8 mouse cellular contexts compared by ENCODE assay signal in the genomic region with DNA sequence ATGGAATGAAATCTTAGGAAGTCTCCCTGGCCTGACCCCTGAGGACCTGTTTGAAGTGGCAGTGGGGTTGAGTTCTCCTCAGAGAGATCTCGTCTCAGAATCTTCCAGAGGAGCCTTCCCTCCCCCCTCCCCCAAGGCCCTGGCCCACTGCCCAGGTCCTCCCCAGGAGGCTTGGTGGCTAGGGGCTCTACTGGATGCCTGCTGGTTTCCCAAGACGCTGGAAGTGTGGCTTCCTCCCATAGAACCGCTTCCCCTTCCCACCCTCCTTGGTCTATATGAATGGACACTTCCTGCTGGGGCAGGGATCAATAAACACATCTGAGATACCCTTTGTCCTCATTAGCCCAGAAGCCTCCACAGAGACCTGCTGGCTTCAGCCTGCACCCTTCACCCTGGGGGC. TPM values are rescaled to one million over a fixed set of nuclear protein-coding genes. Genes with fewer than 3 reads are reported as not detected.
DNase-seq lines count a peak whose midpoint lies in the region; ATAC-seq and TF ChIP-seq lines count a peak whose summit lies in the region.

No protein-coding gene starts in this region.

- ATAC-seq in heart, postnatal 0 days (ENCODE audit: insufficient read depth, low read depth), result no peak
- ATAC-seq in lung, embryonic 16.5 days (ENCODE audit: low read depth), result peak; percentile 58

- no peaks in the 10 kb centered on the region for H3K9me3 ChIP-seq in CH12.LX (replicated peaks; ENCODE audit: low read length)
- H3K9me3 ChIP-seq in heart, postnatal 0 days (replicated peaks; ENCODE audit: control insufficient read depth, low read length), result no peaks in the 10 kb centered on the region
- no peaks in the 10 kb centered on the region for H3K9me3 ChIP-seq in lung, embryonic 16.5 days (ENCODE audit: control insufficient read depth, low read length)

- TF ChIP-seq POLR2A in CH12.LX (IDR thresholded peaks at IDR 0.05; ENCODE audit: low read depth, low read length), result no peak

- H3K27ac ChIP-seq in gastrocnemius, adult 2 months, result peak overlapping the region; percentile 92
- peak overlapping the region; percentile 19; the same call in 1 of the 2 replicates for H3K27ac ChIP-seq in CH12.LX (ENCODE audit: insufficient read depth, low read depth)
- H3K27ac ChIP-seq in heart, postnatal 0 days (ENCODE audit: low read depth), result peak overlapping the region; percentile 85
- peak overlapping the region; percentile 96 for H3K27ac ChIP-seq in lung, embryonic 16.5 days (ENCODE audit: low read length)

- intact Hi-C loops in gastrocnemius, adult 2 months (cut with DNase I), result no loop called here
- intact Hi-C loops in gastrocnemius, postnatal 36 days (cut with DNase I), result no loop called here

- no peaks in the 10 kb centered on the region for H3K36me3 ChIP-seq in CH12.LX (replicated peaks in 1 of 2; ENCODE audit: control insufficient read depth in 1 of 2, insufficient read depth in 1 of 2, low read length in 1 of 2)
- H3K36me3 ChIP-seq in heart, postnatal 0 days (replicated peaks; ENCODE audit: control insufficient read depth, insufficient read depth, low read length), result no peaks in the 10 kb centered on the region
- no peaks in the 10 kb centered on the region for H3K36me3 ChIP-seq in lung, embryonic 16.5 days (ENCODE audit: control insufficient read depth, insufficient read depth, low read length)

- WGBS in heart, postnatal 0 days, result 24% methylated on average over 3 of the region's 3 CpGs
- 7% methylated on average over 3 of the region's 3 CpGs for WGBS in lung, embryonic 16.5 days

- TF ChIP-seq EP300 in CH12.LX (IDR thresholded peaks at IDR 0.05; ENCODE audit: low read length), result no peak
- TF ChIP-seq EP300 in heart, postnatal 0 days (IDR thresholded peaks at IDR 0.05; ENCODE audit: low read depth), result no peak

- no peak for TF ChIP-seq CTCF in gastrocnemius, adult 2 months (IDR thresholded peaks at IDR 0.05)
- no peak for TF ChIP-seq CTCF in CH12.LX (conservative IDR thresholded peaks at IDR 0.05 in 1 of 2, IDR thresholded peaks at IDR 0.05 in 1 of 2; ENCODE audit: low read depth in 2 of 2, low read length in 2 of 2)
- TF ChIP-seq CTCF in heart, postnatal 0 days (IDR thresholded peaks at IDR 0.05; ENCODE audit: low read depth), result no peak

- H3K4me3 ChIP-seq in gastrocnemius, adult 2 months, result peak overlapping the region; percentile 78
- H3K4me3 ChIP-seq in CH12.LX (replicated peaks in 1 of 3; ENCODE audit: low read depth in 2 of 3, low read length in 2 of 3, poor library complexity in 1 of 3), result no peak overlapping the region
- no peak overlapping the region for H3K4me3 ChIP-seq in heart, postnatal 0 days (ENCODE audit: low read depth, low read length)
- peak overlapping the region; percentile 11; the same call in 1 of the 2 replicates for H3K4me3 ChIP-seq in lung, embryonic 16.5 days (ENCODE audit: low read length)

- H3K4me1 ChIP-seq in CH12.LX (ENCODE audit: control insufficient read depth in 1 of 2, insufficient read depth in 2 of 2), result peaks cover 27 to 55% of the 10 kb centered on the region in 2 experiments
- H3K4me1 ChIP-seq in heart, postnatal 0 days (ENCODE audit: control insufficient read depth, insufficient read depth), result peaks cover 25% of the 10 kb centered on the region; the same call in 1 of the 2 replicates
- peaks cover 52% of the 10 kb centered on the region for H3K4me1 ChIP-seq in lung, embryonic 16.5 days (replicated peaks; ENCODE audit: control insufficient read depth, insufficient read depth, low read length)

- no peak for TF ChIP-seq RAD21 in CH12.LX (IDR thresholded peaks at IDR 0.05; ENCODE audit: low read depth, low read length)

- dilution Hi-C loops in CH12.LX (cut with MboI; ENCODE audit: extremely low pct_ligation_motif_present, extremely low pct_unique_long_range_greater_than_20kb, low sequenced_read_pairs), result no loop called here

- H3K79me2 ChIP-seq in CH12.LX (replicated peaks; ENCODE audit: control insufficient read depth, extremely low read depth, insufficient read depth, poor library complexity, severe bottlenecking), result no peaks in the 10 kb centered on the region

- peak; percentile 44 for DNase-seq in gastrocnemius, adult 2 months
- no peak for DNase-seq in gastrocnemius, postnatal 36 days
- DNase-seq in CH12.LX (ENCODE audit: extremely low read depth), result no peak
- DNase-seq in heart, postnatal 0 days (ENCODE audit: low spot score), result no peak
- DNase-seq in left cerebral cortex, adult 11 months (ENCODE audit: low spot score), result no peak
- no peak for DNase-seq in layer of hippocampus, postnatal 14 days (ENCODE audit: low spot score in 2 of 2)
- no peak for DNase-seq in gastrocnemius, postnatal 25 days

- H3K4me2 ChIP-seq in CH12.LX (ENCODE audit: insufficient read depth, low read depth, poor library complexity, severe bottlenecking), result peak overlapping the region; percentile 85; the same call in 1 of the 2 replicates
- H3K4me2 ChIP-seq in heart, postnatal 0 days (ENCODE audit: low read depth, low read length), result peak overlapping the region; percentile 58
- peak overlapping the region; percentile 33 for H3K4me2 ChIP-seq in lung, embryonic 16.5 days (ENCODE audit: low read depth, low read length)

- in situ Hi-C loops in CH12.LX (cut with MboI; ENCODE audit: low pct_ligation_motif_present, low pct_unique_long_range_greater_than_20kb, low sequenced_read_pairs), result loop anchor here (5.0 kb wide), 1 partner anchor 41 kb away; no protein-coding TSS in a partner anchor

- peaks cover 14% of the 10 kb centered on the region for H3K27me3 ChIP-seq in CH12.LX (replicated peaks)
- H3K27me3 ChIP-seq in heart, postnatal 0 days (ENCODE audit: control insufficient read depth, insufficient read depth, low read length), result peaks cover 8% of the 10 kb centered on the region; the same call in 1 of the 2 replicates
- no peaks in the 10 kb centered on the region for H3K27me3 ChIP-seq in lung, embryonic 16.5 days (ENCODE audit: control insufficient read depth, insufficient read depth, low read depth, low read length)

- H3K9ac ChIP-seq in CH12.LX (ENCODE audit: insufficient read depth, low read depth), result peak overlapping the region; percentile 25
- H3K9ac ChIP-seq in heart, postnatal 0 days (replicated peaks; ENCODE audit: low read depth, low read length), result no peak overlapping the region
- peak overlapping the region; percentile 36 for H3K9ac ChIP-seq in lung, embryonic 16.5 days (ENCODE audit: low read length)

TF ChIP-seq in CH12.LX, 34 proteins besides CTCF, POLR2A, EP300 and RAD21:
- TF ChIP-seq ETS1 (conservative IDR thresholded peaks at IDR 0.05; ENCODE audit: low read depth, low read length), result no peak
- no peak for TF ChIP-seq USF2 (conservative IDR thresholded peaks at IDR 0.05; ENCODE audit: low read depth, low read length)
- TF ChIP-seq NELFE (IDR thresholded peaks at IDR 0.05; ENCODE audit: low read depth, low read length), result no peak
- TF ChIP-seq NRF1 (IDR thresholded peaks at IDR 0.05; ENCODE audit: low read depth, low read length), result no peak
- TF ChIP-seq TCF12 (IDR thresholded peaks at IDR 0.05; ENCODE audit: low read depth, low read length), result no peak
- TF ChIP-seq ZNF384 (IDR thresholded peaks at IDR 0.05; ENCODE audit: low read depth, low read length), result no peak
- no peak for TF ChIP-seq ZMIZ1 (IDR thresholded peaks at IDR 0.05; ENCODE audit: low read depth, low read length)
- TF ChIP-seq SIN3A (IDR thresholded peaks at IDR 0.05; ENCODE audit: low read length), result no peak; the same call in 1 of the 2 replicates
- TF ChIP-seq KAT2A (IDR thresholded peaks at IDR 0.05; ENCODE audit: insufficient replicate concordance, low read length), result no peak
- TF ChIP-seq JUND (conservative IDR thresholded peaks at IDR 0.05; ENCODE audit: low read depth, low read length), result no peak
- TF ChIP-seq MEF2A (IDR thresholded peaks at IDR 0.05; ENCODE audit: borderline replicate concordance, low read depth, low read length), result no peak
- no peak for TF ChIP-seq HCFC1 (IDR thresholded peaks at IDR 0.05; ENCODE audit: low read depth, low read length)
- TF ChIP-seq ZKSCAN1 (IDR thresholded peaks at IDR 0.05; ENCODE audit: borderline replicate concordance, low read depth, low read length), result no peak
- TF ChIP-seq MAFK (IDR thresholded peaks at IDR 0.05; ENCODE audit: insufficient replicate concordance, low read length), result no peak
- TF ChIP-seq MYC (IDR thresholded peaks at IDR 0.05; ENCODE audit: low read depth, low read length), result no peak

RNA-seq across cellular contexts. Expression of gene Vsir, which starts 4.6 kb away (rescaled TPM):
- 1 to 10 TPM; 6.2 to 6.4 TPM for total RNA-seq in gastrocnemius, adult 2 months (2021)
- 1 to 10 TPM; 5.6 to 8.2 TPM for total RNA-seq in gastrocnemius, postnatal 36 days (2021)
- total RNA-seq in CH12.LX (2012; rRNA removed) (9.5 and 10.5 TPM in 2 replicates), CH12.LX (2014; rRNA removed) (5.5 and 6.3 TPM in 2 replicates)
- 3.6 and 4.7 TPM in 2 replicates for polyA plus RNA-seq in CH12.LX (2012; ENCODE audit: insufficient read length, low read depth)
- total RNA-seq in heart, postnatal 0 days (2014; rRNA removed; ENCODE audit: low replicate concordance), result 8.3 and 117 TPM in 2 replicates
- polyA plus RNA-seq in heart, postnatal 0 days (2015; fragmentation: Nextera tagmentation; extraction: Ambion mirVana), result 4.6 and 4.7 TPM in 2 replicates
- 5.8 and 8.9 TPM in 2 replicates for polyA plus RNA-seq in lung, embryonic 16.5 days (2015; fragmentation: Nextera tagmentation; extraction: Ambion mirVana)
- total RNA-seq in layer of hippocampus, postnatal 14 days (2021), result 10 to 100 TPM; 23.8 to 24.6 TPM
- total RNA-seq in gastrocnemius, postnatal 25 days (2021), result 1 to 10 TPM; 7.0 to 7.4 TPM

RNA-seq across cellular contexts. Expression of gene Gm17455, which starts 48.3 kb away (rescaled TPM):
- total RNA-seq in gastrocnemius, adult 2 months (2021), result under 1 TPM in 1 of 2 experiments, not detected in 1; 0.31 TPM
- total RNA-seq in gastrocnemius, postnatal 36 days (2021), result not detected
- total RNA-seq in CH12.LX (2012; rRNA removed), result not detected in 2 replicates
- not detected in 2 replicates for total RNA-seq in CH12.LX (2014; rRNA removed)
- polyA plus RNA-seq in CH12.LX (2012; ENCODE audit: insufficient read length, low read depth), result not detected in 2 replicates
- not detected in 2 replicates for total RNA-seq in heart, postnatal 0 days (2014; rRNA removed; ENCODE audit: low replicate concordance)
- 0.38 TPM in 2 replicates for polyA plus RNA-seq in heart, postnatal 0 days (2015; fragmentation: Nextera tagmentation; extraction: Ambion mirVana)
- polyA plus RNA-seq in lung, embryonic 16.5 days (2015; fragmentation: Nextera tagmentation; extraction: Ambion mirVana), result 2.5 and 3.1 TPM in 2 replicates
- 1 to 10 TPM; 2.2 to 3.1 TPM for total RNA-seq in layer of hippocampus, postnatal 14 days (2021)
- not detected for total RNA-seq in gastrocnemius, postnatal 25 days (2021)

Comparison
In these comparisons a context has a peak if more than half of its experiments do, and no peak if none do; other contexts are left out.
1. H3K27ac ChIP-seq: peak in every context shown above with its lines; median percentile 96 in lung, embryonic 16.5 days; 92 in gastrocnemius, adult 2 months; 85 in heart, postnatal 0 days; 19 in CH12.LX.
2. H3K4me3 ChIP-seq: peak in gastrocnemius, adult 2 months (single experiment) and lung, embryonic 16.5 days (single experiment); none in CH12.LX (0 of 3) and heart, postnatal 0 days (single experiment).
3. H3K4me2 ChIP-seq: peak in every context shown above with its lines; median percentile 85 in CH12.LX; 58 in heart, postnatal 0 days; 33 in lung, embryonic 16.5 days.